ENCODE assay signal across 11 mouse cellular contexts in genomic region chr4:12539184-12539791, GRCm38 (mm10).
DNase-seq lines count a peak whose midpoint lies in the region; ATAC-seq lines count a peak whose summit lies in the region.
"Had no signal": no experiment of that assay in that cellular context is flagged by ENCODE, and none has a peak within 500 bp of the region (broad histone marks: within the 10 kb centered on the region; RNA-seq: fewer than 3 reads in every experiment).

No protein-coding gene starts in this region.

- no peaks in the 10 kb centered on the region for H3K36me3 ChIP-seq in forebrain, embryonic 16.5 days (ENCODE audit: control insufficient read depth, insufficient read depth)
- H3K36me3 ChIP-seq in midbrain, embryonic 11.5 days (ENCODE audit: control insufficient read depth, insufficient read depth, low read length): no peaks in the 10 kb centered on the region
- H3K36me3 ChIP-seq: lung, embryonic 15.5 days had no signal

- no peak overlapping the region; the same call in 1 of the 2 replicates for H3K4me3 ChIP-seq in forebrain, embryonic 16.5 days (replicated peaks; ENCODE audit: low read length)
- H3K4me3 ChIP-seq in midbrain, embryonic 11.5 days (ENCODE audit: low read depth, low read length): no peak overlapping the region
- H3K4me3 ChIP-seq: erythroblast, embryonic 14.5 days; lung, embryonic 15.5 days; myocyte had no signal

- H3K4me2 ChIP-seq in forebrain, embryonic 16.5 days (ENCODE audit: low read length): peak overlapping the region; percentile 51
- peak overlapping the region; percentile 31 for H3K4me2 ChIP-seq in midbrain, embryonic 11.5 days

- peak; percentile 17 to 50 for DNase-seq in cerebellum, postnatal 14 days
- DNase-seq in cerebellum, adult 8-10 months: no peak
- peak; percentile 44 for DNase-seq in embryo, embryonic 10 days (ENCODE audit: low spot score)
- peak; percentile 88 for DNase-seq in midbrain, embryonic 11.5 days (ENCODE audit: low spot score, missing footprints)
- DNase-seq in left cerebral cortex, adult 18-20 months (ENCODE audit: low spot score in 2 of 2): no peak
- no peak for DNase-seq in heart, adult 8-10 months (ENCODE audit: low spot score)

- H3K4me1 ChIP-seq in forebrain, embryonic 16.5 days (replicated peaks; ENCODE audit: control insufficient read depth, insufficient read depth, low read length): peaks cover 23% of the 10 kb centered on the region
- peaks cover 19% of the 10 kb centered on the region for H3K4me1 ChIP-seq in midbrain, embryonic 11.5 days (ENCODE audit: control insufficient read depth, insufficient read depth, low read length)
- H3K4me1 ChIP-seq: lung, embryonic 15.5 days had no signal

- no peaks in the 10 kb centered on the region for H3K9me3 ChIP-seq in forebrain, embryonic 16.5 days (ENCODE audit: control insufficient read depth, low read length)
- no peaks in the 10 kb centered on the region for H3K9me3 ChIP-seq in midbrain, embryonic 11.5 days (ENCODE audit: control insufficient read depth, low read length)
- H3K9me3 ChIP-seq: lung, embryonic 15.5 days had no signal

- WGBS in forebrain, embryonic 16.5 days: 11% methylated on average over 4 of the region's 4 CpGs
- 18% methylated on average over 4 of the region's 4 CpGs for WGBS in midbrain, embryonic 11.5 days

- H3K9ac ChIP-seq in forebrain, embryonic 16.5 days (replicated peaks; ENCODE audit: low read depth, low read length): peak overlapping the region; percentile 60
- H3K9ac ChIP-seq in midbrain, embryonic 11.5 days (ENCODE audit: low read length): peak overlapping the region; percentile 40; the same call in 1 of the 2 replicates
- H3K9ac ChIP-seq: lung, embryonic 15.5 days had no signal

- H3K27me3 ChIP-seq in forebrain, embryonic 16.5 days (replicated peaks; ENCODE audit: control insufficient read depth, insufficient read depth, low read length): no peaks in the 10 kb centered on the region
- no peaks in the 10 kb centered on the region for H3K27me3 ChIP-seq in midbrain, embryonic 11.5 days (ENCODE audit: control insufficient read depth, insufficient read depth, low read length)
- H3K27me3 ChIP-seq: lung, embryonic 15.5 days had no signal

- peak; percentile 63 for ATAC-seq in forebrain, embryonic 16.5 days
- ATAC-seq in midbrain, embryonic 11.5 days (ENCODE audit: low FRiP score): peak; percentile 64
- no peak for ATAC-seq in frontal cortex, adult (ENCODE audit: low TSS enrichment)

- peak overlapping the region; percentile 82 for H3K27ac ChIP-seq in forebrain, embryonic 16.5 days (ENCODE audit: low read length)
- H3K27ac ChIP-seq in midbrain, embryonic 11.5 days (ENCODE audit: low read depth, low read length): peak overlapping the region; percentile 40
- H3K27ac ChIP-seq: lung, embryonic 15.5 days had no signal

Comparison
In these comparisons a context has a peak if more than half of its experiments do, and no peak if none do; other contexts are left out.
1. DNase-seq: peak in cerebellum, postnatal 14 days (2 of 2), embryo, embryonic 10 days (single experiment) and midbrain, embryonic 11.5 days (single experiment); none in cerebellum, adult 8-10 months (single experiment), left cerebral cortex, adult 18-20 months (0 of 2) and heart, adult 8-10 months (single experiment).